Mouse (Mus musculus) ES-E14 (cell line): ENCODE measurements around the gene Ccdc88a. TPM values are rescaled to one million over a fixed set of nuclear protein-coding genes. Genes with fewer than 3 reads are reported as not detected.

Source experiments
- DNase-seq: peaks from one replicate; pipeline ENCODE4 v3.0.0-alpha.2; 2013; ENCODE audit warnings: low read depth, low spot score
- H3K27ac ChIP-seq: 2 replicates; pipeline ENCODE4 v1.5.1; 2012; ENCODE audit warnings: low read depth, mild to moderate bottlenecking, low read length, moderate library complexity, mixed read lengths; ENCODE audit not compliant: poor library complexity, insufficient read depth, severe bottlenecking
- H3K36me3 ChIP-seq: 2 replicates; pipeline ENCODE4 v1.6.1; 2012; ENCODE audit warnings: mild to moderate bottlenecking, low read length, moderate library complexity, mixed read lengths; ENCODE audit not compliant: control insufficient read depth, poor library complexity, insufficient read depth, severe bottlenecking
- H3K4me1 ChIP-seq, 2 experiments: fragments of 150-350 bp in 1 of 2; sonication (generic) in 1 of 2; 2 replicates each; pipeline ENCODE4 v1.6.1; 2012; ENCODE audit warnings: low read length in 2 of 2, mild to moderate bottlenecking in 1 of 2, mixed read lengths in 1 of 2; ENCODE audit not compliant: control insufficient read depth in 2 of 2, insufficient read depth in 2 of 2, poor library complexity in 1 of 2
- H3K4me3 ChIP-seq, 2 experiments: fragments of 150-350 bp in 1 of 2; sonication (generic) in 1 of 2; 2 replicates each; pipeline ENCODE4 v1.5.1; 2012; ENCODE audit warnings: low read length in 2 of 2, low read depth in 1 of 2, mild to moderate bottlenecking in 1 of 2, mixed read lengths in 1 of 2; ENCODE audit not compliant: insufficient read depth in 1 of 2, poor library complexity in 1 of 2, severe bottlenecking in 1 of 2
- H3K9ac ChIP-seq: 2 replicates; pipeline ENCODE4 v1.6.1; 2012; ENCODE audit warnings: low read depth, mild to moderate bottlenecking, low read length, mixed read lengths; ENCODE audit not compliant: poor library complexity, insufficient read depth, severe bottlenecking
- H3K9me3 ChIP-seq: fragments of 150-350 bp; sonication (generic); 2 replicates; pipeline ENCODE4 v1.6.1; 2012; ENCODE audit warnings: low read depth, mild to moderate bottlenecking, low read length; ENCODE audit not compliant: control insufficient read depth, insufficient read depth
- CHD2 ChIP-seq: IDR thresholded peaks from 2 replicates; pipeline ENCODE4 v1.6.1; 2014; ENCODE audit warnings: mild to moderate bottlenecking, low read depth, low read length, inconsistent platforms
- HCFC1 ChIP-seq: IDR thresholded peaks from 2 replicates; pipeline ENCODE4 v1.6.1; 2012; ENCODE audit warnings: low read length, inconsistent platforms, borderline replicate concordance; ENCODE audit not compliant: insufficient read depth
- MAFK ChIP-seq: IDR thresholded peaks from 2 replicates; pipeline ENCODE4 v1.6.1; 2014; ENCODE audit warnings: mild to moderate bottlenecking, low read depth, low read length, inconsistent platforms; ENCODE audit not compliant: insufficient read depth
- ZC3H11A ChIP-seq: IDR thresholded peaks from 2 replicates; pipeline ENCODE4 v1.6.1; 2012; ENCODE audit warnings: low read depth, mild to moderate bottlenecking, inconsistent platforms, low read length, borderline replicate concordance
- ZNF384 ChIP-seq: IDR thresholded peaks from 2 replicates; pipeline ENCODE4 v1.6.1; 2012; ENCODE audit warnings: low read depth, low read length, inconsistent platforms
- in situ Hi-C, 2 experiments: fragments of 600-800 bp; cut with MboI; formaldehyde crosslinking; loops; one replicate each; pipeline ENCODE4 v1.15.1; 2025; ENCODE audit warnings: low sequenced_read_pairs in 2 of 2, inconsistent platforms in 1 of 2; ENCODE audit not compliant: unreplicated experiment in 2 of 2
- total RNA-seq: library from RNA; depleted of rRNA; stranded (reverse); fragments of 300-350 nt; gene quantifications from 2 replicates; pipeline ENCODE4 v1.2.3, GENCODE M21; 2012

The Ccdc88a gene
- total RNA-seq, 1 experiment: 15.3 TPM

DNA sequence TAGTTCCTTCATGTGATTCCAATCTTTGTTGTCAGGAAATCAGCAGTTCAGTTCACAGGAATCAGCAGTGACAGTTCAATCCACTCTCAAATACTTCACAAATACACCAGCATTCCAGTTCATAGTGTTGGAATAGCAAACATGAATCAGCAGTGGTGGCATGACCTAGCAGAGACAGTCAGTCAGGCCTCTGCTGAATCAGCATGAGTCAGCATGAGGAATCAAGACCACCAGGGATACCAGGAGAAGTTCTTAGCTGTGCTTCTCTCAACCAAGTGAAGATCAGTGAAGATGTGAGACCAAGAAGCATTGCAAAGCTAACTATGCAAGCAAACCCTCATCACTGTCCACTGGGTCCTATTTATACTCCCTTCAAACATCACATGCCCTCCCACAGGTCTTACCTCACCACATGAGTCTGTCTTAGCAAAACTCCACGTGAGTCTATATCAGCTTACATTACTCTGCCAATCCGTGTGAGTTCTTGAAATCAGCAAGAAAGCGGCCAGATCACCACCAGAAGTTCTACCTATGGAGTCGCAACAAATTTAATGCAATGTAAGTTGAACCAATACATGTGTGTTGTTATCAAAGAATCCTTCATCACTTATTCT, 27.7 kb upstream of the Ccdc88a start:
- in situ Hi-C loops: no loop called here
- Histone ChIP-seq H3K27ac (no peak overlapping the region), H3K9ac (no peak overlapping the region), H3K36me3 (no peaks in the 10 kb centered on the region), H3K4me1 (no peaks in the 10 kb centered on the region), H3K4me3 (no peak overlapping the region), H3K9me3 (no peaks in the 10 kb centered on the region)
- TF ChIP-seq MAFK: peak; percentile 70
- TF ChIP-seq CHD2: no peak
- no peak for DNase-seq

DNA sequence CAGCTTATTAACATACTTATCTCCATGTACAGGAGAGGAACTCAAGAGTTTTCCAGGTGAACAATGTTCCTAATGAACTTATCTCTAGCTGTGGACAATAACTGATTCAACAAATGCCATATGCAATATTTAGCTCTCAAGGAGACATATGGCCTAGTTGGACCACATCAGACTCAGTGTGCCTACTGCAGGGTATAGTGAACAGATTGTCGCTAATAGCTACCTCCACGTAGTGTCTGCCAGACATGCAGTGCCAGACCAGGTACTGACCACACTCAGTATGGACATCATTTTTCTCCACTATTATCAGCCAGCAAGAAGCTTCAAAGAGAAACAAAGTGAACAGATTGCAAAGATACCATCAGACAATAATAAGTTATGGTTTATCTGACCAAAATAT, 22.6 kb upstream of the Ccdc88a start:
- no peak overlapping the region for H3K27ac ChIP-seq
- no peak for DNase-seq
- H3K36me3 ChIP-seq: no peaks in the 10 kb centered on the region
- H3K4me3 ChIP-seq: no peak overlapping the region
- TF ChIP-seq HCFC1 (no peak), ZNF384 (no peak), CHD2 (no peak), ZC3H11A (no peak), MAFK (no peak)
- H3K4me1 ChIP-seq: no peaks in the 10 kb centered on the region
- H3K9me3 ChIP-seq: no peaks in the 10 kb centered on the region
- H3K9ac ChIP-seq: no peak overlapping the region
- in situ Hi-C loops: no loop called here

DNA sequence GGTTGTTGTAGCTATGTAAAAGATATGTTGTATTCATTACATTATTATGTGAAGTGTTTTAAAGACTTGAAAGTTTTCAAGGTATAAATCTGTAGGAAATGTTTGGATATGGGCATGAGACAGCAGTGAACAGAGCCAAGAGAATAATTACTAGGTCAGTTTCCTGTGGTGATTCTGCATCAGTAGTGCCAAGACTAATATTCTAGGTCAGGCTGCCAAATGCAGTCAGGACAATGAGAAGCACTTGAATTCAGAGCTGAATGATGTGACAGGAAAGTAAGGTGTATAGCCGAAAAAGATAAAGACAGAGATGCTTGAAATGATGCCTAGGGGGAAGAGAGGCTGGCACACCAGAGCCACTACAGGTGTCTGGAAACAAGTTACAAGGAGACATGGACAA, 21.2 kb upstream of the Ccdc88a start:
- H3K36me3 ChIP-seq: no peaks in the 10 kb centered on the region
- H3K4me3 ChIP-seq: no peak overlapping the region
- DNase-seq: no peak
- no peaks in the 10 kb centered on the region for H3K4me1 ChIP-seq
- in situ Hi-C loops: no loop called here
- no peak overlapping the region for H3K9ac ChIP-seq
- no peak for TF ChIP-seq ZNF384
- TF ChIP-seq ZC3H11A: no peak
- TF ChIP-seq HCFC1: no peak
- TF ChIP-seq CHD2: no peak
- no peak for TF ChIP-seq MAFK
- H3K9me3 ChIP-seq: no peaks in the 10 kb centered on the region
- H3K27ac ChIP-seq: no peak overlapping the region

DNA sequence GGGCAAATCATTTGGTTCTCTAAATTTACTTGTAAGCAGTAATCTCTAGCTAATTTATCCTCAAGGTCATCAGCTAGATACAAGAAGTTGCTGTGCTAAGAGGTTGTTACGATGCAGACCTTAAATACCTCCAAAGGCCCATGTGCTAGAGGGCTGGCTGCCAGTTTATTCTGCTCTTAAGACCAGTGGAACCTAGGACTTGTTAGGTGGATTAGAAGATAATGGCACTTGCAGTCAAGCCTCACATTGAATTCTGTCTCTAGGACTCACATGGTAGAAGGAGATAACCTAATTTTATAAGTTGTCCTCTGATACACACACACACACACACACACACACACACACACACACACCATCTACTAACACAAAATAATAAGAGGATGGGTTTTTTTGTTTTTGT, 5.3 kb upstream of the Ccdc88a start:
- H3K4me3 ChIP-seq: no peak overlapping the region
- TF ChIP-seq CHD2 (no peak), HCFC1 (no peak), ZC3H11A (no peak), MAFK (no peak), ZNF384 (no peak)
- no peak for DNase-seq
- H3K36me3 ChIP-seq: no peaks in the 10 kb centered on the region
- in situ Hi-C loops: no loop called here
- H3K27ac ChIP-seq: no peak overlapping the region
- no peaks in the 10 kb centered on the region for H3K9me3 ChIP-seq
- H3K9ac ChIP-seq: no peak overlapping the region
- H3K4me1 ChIP-seq: no peaks in the 10 kb centered on the region

DNA sequence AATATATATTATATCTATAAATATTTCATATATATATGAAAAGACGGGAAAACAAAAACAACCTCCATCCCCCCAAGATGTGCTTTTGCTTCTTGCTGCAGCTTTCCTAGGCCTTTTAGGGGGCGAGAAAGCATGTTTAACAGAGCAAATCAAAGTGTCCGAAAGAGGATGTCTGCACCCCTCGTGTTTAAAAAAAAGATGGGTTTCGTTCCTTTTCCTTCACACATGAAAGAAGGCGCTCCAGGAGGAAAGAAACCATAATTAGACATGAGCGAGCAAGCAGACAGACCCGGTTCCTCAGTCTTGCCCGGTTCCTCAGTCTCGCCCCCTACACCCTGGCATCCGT, 435 bp upstream of the Ccdc88a start:
- H3K4me3 ChIP-seq: peak overlapping the region; percentile 77 to 80
- TF ChIP-seq ZC3H11A (no peak), MAFK (no peak), CHD2 (no peak), HCFC1 (no peak), ZNF384 (no peak)
- DNase-seq: no peak
- H3K9me3 ChIP-seq: no peaks in the 10 kb centered on the region
- H3K27ac ChIP-seq: no peak overlapping the region
- peaks cover 3% of the 10 kb centered on the region; the same call in 1 of the 2 replicates for H3K36me3 ChIP-seq
- peaks cover 2 to 8% of the 10 kb centered on the region in 2 experiments; a peak in 2 of 4 replicates for H3K4me1 ChIP-seq
- in situ Hi-C loops: no loop called here
- H3K9ac ChIP-seq: peak overlapping the region; percentile 41
